Mouse (Mus musculus) embryonic fibroblast, embryonic 13.5 days (primary cell): ENCODE measurements at regions not wholly inside any gene's neighbourhood (a gene's known extent, or its start where the extent isn't known, plus 50 kb on each side); places are given as distances from the start of the nearest gene placed in this dataset.

Experiments used
- H3K27ac ChIP-seq: 2 replicates; pipeline ENCODE4 v1.5.1; 2012; ENCODE audit warnings: low read length, control low read depth, inconsistent platforms; ENCODE audit not compliant: insufficient read depth
- H3K4me1 ChIP-seq: 2 replicates; pipeline ENCODE4 v1.6.1; 2011; ENCODE audit warnings: low read length; ENCODE audit not compliant: control insufficient read depth, insufficient read depth
- H3K4me3 ChIP-seq: 2 replicates; pipeline ENCODE4 v1.5.1; 2011; ENCODE audit warnings: mild to moderate bottlenecking, control low read depth, low read length; ENCODE audit not compliant: insufficient read depth
- CTCF ChIP-seq: IDR thresholded peaks from 2 replicates; pipeline ENCODE4 v1.5.1; 2011; ENCODE audit warnings: mild to moderate bottlenecking, control low read depth, low read length, moderate library complexity, borderline replicate concordance; ENCODE audit not compliant: insufficient read depth
- POLR2A ChIP-seq: IDR thresholded peaks from 2 replicates; pipeline ENCODE4 v1.6.1; 2011; ENCODE audit warnings: low read depth, mild to moderate bottlenecking, control low read depth, low read length, moderate library complexity

DNA sequence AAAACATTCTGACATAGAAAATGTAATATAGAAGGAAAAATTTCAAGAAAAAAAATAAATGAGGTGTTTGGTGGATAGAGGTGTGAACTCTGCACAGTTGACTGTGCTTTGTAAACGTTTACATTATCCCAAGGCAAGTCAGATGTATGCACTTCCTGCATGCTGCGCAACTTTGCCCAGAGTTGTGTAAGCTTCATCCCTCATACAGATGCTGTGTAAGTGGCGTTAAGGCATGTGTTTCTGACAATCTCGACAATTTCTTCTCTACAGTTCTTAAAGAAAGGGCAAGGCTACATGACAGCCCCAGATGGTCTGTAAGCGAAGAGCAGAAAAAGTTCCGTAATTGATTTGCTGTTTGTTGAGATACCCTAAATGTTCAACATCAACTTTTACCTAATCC lies 476.6 kb upstream of the Pitx2 start:
- TF ChIP-seq POLR2A, result no peak
- TF ChIP-seq CTCF, result no peak
- Histone ChIP-seq H3K4me3 (no peak overlapping the region), H3K4me1 (no peaks in the 10 kb centered on the region), H3K27ac (no peak overlapping the region)

DNA sequence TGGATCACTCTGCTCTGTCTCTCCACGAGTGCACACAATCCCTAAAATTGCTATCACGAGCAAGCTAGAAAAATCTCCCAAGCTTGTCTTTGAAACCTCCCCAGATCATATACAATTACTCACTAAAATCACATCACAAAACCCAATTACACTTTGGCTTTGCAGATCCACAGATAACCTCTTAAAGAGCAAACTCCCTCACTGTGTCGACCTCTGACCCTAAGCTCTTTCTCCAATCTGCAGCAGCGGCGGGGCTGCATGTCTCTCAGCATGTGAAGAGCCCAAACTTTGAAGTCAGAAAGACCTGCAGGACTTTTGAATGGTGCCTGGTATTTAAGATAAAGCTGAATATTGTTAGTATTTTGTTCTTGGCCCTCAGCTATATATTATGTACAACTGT lies 479.4 kb upstream of the Pitx2 start:
- Histone ChIP-seq H3K4me3 (no peak overlapping the region), H3K4me1 (no peaks in the 10 kb centered on the region), H3K27ac (no peak overlapping the region)
- TF ChIP-seq POLR2A (no peak), CTCF (no peak)

DNA sequence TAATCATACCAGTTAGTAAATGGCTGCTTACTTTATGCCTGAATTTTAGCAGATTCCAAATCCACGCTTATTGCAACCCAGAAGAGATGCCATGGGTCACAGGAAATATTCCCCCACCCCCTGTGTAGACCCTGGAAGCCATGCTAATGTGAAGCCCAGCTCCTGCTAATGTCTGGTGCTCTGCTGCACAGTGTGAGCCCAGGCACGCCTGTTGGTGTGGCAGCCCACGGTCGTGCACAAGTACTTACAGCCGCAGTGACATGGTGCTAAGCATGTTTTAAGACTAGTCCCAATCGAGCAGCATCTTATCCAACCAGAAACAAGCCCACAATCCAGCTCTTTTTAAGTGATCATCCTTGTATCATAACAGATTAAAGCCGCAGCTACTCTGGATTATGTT lies 480.5 kb upstream of the Pitx2 start:
- no peaks in the 10 kb centered on the region for H3K4me1 ChIP-seq
- no peak overlapping the region for H3K4me3 ChIP-seq
- TF ChIP-seq POLR2A, result no peak
- TF ChIP-seq CTCF, result no peak
- H3K27ac ChIP-seq, result no peak overlapping the region

DNA sequence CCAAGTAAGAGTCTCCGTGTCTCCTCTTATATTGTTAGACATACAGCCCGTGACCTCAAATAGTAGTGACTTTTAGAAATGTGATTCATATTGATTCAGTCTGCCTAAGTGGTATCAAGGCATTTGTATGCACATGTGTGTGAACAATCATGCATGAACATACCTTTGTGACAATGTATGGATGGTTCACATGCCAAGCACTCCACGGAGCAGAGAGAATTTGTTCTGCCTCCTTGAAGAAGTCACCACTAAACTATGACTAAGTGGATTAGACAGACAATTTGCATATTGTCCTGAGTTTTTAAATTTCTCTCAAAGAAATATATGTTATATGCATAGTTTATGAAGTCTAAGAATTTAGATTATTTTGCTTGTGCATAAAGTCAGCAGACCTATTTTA lies 492.4 kb upstream of the Pitx2 start:
- TF ChIP-seq CTCF (no peak), POLR2A (no peak)
- Histone ChIP-seq H3K27ac (no peak overlapping the region), H3K4me3 (no peak overlapping the region), H3K4me1 (no peaks in the 10 kb centered on the region; the same call in 1 of the 2 replicates)

DNA sequence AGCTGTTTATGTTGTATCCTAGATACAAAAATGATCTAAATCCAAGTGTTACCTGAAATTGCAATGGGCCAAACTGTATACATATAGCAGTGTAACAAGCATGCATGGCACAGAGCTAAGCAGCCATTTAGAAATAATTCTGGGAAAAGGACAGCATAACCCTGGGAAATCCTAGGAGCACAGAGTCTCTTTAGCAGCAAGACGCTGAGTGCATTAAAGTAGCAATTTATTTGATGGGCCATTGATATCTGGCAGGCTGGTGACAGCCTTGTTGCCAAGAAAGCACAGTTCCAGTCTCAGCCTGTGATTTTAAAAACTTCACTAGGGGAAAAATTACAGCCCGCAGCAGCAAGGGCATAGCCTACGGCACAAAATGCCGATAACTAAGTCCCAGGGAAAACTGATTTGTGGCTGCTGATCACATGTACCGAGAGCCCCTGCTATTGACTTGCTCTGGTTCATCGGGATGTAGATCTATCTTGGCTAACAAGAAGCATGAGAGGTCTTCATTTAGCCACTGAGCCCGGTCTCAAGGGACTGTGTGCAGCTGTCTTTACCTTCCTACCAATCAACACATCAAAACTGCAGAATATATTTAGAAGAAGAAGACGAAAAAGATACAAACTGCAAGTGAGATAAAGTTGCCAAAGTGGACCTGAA lies 531.1 kb upstream of the Pitx2 start:
- H3K4me3 ChIP-seq, result no peak overlapping the region
- TF ChIP-seq POLR2A, result no peak
- no peak for TF ChIP-seq CTCF
- H3K4me1 ChIP-seq, result no peaks in the 10 kb centered on the region
- H3K27ac ChIP-seq, result no peak overlapping the region

DNA sequence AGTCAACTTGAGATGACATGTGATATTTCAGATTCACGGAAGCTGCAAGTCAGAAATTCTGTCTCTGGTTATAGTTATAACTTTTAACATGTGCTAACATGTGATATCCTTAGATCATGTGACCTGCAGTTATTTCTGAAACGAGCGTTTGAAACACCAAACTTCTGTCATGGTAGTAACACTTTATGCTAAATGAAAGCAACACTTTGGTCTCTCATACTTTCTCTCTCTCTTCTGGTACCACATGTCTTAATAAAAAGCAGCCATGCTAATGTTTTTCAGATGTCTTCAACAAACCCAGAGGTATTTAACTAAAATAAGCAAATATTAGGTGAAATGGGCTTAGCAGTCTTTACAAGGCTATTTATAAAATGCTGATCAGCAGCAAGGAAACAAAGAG lies 534.5 kb upstream of the Pitx2 start:
- H3K4me1 ChIP-seq, result no peaks in the 10 kb centered on the region
- TF ChIP-seq CTCF, result no peak
- TF ChIP-seq POLR2A, result no peak
- H3K4me3 ChIP-seq, result no peak overlapping the region
- no peak overlapping the region for H3K27ac ChIP-seq

DNA sequence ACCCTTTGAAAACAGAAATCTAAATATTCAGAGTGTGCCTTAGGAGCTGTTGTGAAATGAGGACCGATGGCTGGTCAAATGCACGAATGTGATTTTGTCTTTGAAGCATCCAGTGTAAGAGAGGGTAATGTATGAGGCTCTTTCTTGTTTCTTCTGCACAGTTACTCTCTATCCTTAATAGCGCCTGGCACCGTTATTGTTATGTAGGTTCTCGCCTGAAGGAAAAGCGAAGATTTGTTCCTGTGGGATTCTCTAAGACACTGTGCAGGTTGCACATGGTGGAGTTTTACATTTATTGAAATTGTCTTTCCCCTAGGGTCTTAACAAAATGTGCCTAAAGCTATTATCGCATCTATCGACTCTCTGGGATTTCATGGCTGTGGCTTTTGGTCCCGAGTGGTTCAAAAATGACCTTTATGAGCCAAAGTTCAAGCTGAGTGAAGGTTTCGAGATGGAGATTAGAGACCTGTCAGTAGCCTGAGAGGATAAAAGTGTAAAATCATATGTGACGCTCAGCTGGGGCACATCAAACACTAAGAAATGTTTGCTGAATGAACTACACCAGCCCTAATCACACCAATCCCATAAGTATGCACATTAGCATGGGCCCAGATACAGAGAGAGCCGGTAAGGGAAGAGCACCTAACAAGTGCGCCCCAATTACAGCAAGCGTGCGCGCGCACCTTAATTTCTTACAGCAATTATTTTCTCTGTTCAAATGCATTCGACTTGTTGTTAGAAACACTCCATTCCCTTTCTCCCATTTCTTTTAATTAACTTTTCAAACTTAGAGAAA lies 562.5 kb upstream of the Pitx2 start:
- no peaks in the 10 kb centered on the region for H3K4me1 ChIP-seq
- no peak overlapping the region for H3K27ac ChIP-seq
- no peak overlapping the region for H3K4me3 ChIP-seq
- TF ChIP-seq CTCF (no peak), POLR2A (no peak)

DNA sequence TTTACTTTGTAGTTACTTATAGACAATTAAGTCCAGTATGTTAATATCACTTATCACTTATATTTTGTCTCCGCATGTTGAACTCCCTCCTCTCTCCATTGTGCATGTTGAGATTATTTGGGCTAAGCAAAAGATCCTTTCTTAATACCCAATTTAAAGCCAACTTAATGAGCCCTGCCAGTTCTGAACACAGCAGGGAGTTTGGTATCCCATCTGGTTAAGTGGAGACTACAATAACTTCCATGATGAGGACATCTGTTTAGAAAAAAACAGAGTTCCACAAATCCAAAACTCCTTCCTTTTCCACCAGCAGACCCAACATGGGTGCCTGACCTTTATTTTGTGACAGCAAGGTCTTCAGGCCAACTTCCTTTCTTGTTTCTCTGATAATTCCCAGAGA lies 572.0 kb upstream of the Pitx2 start:
- TF ChIP-seq POLR2A (no peak), CTCF (no peak)
- H3K4me1 ChIP-seq, result no peaks in the 10 kb centered on the region
- H3K4me3 ChIP-seq, result no peak overlapping the region
- no peak overlapping the region for H3K27ac ChIP-seq

DNA sequence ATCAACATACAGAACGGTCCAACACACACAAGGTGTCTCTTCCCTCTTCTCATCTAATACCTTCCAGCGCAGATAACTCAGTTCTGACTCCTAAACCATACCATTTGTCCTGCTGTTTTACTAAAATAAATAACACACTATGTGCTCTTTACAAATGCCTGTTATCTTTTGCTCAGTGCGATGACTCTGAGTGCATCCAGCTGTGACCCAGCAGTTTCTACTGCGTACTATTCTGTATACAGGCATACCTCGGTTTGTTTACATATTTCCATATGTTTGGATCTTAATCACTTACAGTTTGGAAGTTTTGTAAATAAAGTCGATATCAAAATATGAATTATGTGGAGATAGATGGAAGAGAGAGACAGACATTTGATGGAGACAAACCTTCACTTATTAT lies 583.0 kb upstream of the Pitx2 start:
- H3K4me1 ChIP-seq, result no peaks in the 10 kb centered on the region
- H3K4me3 ChIP-seq, result no peak overlapping the region
- TF ChIP-seq CTCF (no peak), POLR2A (no peak)
- H3K27ac ChIP-seq, result no peak overlapping the region

DNA sequence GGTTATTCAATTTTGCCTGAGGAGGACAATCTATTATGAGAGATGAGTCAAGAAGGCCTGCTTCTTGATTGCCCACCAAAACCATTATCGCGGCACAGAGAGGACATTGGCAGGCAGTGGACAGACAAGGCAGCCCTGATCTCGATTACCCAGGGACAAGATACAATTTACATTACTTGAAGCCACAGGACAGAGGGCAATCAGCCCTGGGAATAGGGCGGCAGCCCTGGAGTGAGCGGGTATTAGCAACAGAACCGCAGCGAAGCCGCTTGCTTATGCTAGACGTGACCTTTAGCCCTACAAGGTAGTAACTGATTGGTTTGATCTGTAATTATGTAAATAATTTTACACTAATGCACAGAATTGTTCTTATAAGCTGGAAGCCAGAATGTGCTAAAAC lies 586.0 kb upstream of the Pitx2 start:
- no peak for TF ChIP-seq CTCF
- TF ChIP-seq POLR2A, result no peak
- no peak overlapping the region for H3K4me3 ChIP-seq
- no peak overlapping the region for H3K27ac ChIP-seq
- H3K4me1 ChIP-seq, result no peaks in the 10 kb centered on the region
